Mouse (Mus musculus): Measurements from ENCODE around the gene Fam89b. TPM values are rescaled to one million over a fixed set of nuclear protein-coding genes. Genes with fewer than 3 reads are reported as not detected.

The Fam89b gene
- polyA plus RNA-seq (2012) = 71.1 and 79.7 TPM in 2 replicates

GRCm38 (mm10) chr19:5729444-5729815 lies at the start of gene Fam89b:
Gene Fam89b (minus strand): TSS chr19:5729653.
- TF ChIP-seq GATA1 (IDR thresholded peaks at IDR 0.05; ENCODE audit: low read length) = no peak

GRCm38 (mm10) chr19:5778312-5778711 lies 48.9 kb upstream of the Fam89b start:
- no peak for TF ChIP-seq GATA1 (IDR thresholded peaks at IDR 0.05; ENCODE audit: low read length)

- no peak for TF ChIP-seq GATA1 (IDR thresholded peaks at IDR 0.05; ENCODE audit: low read length)
These were observed 48.1 kb upstream of the Fam89b start for GRCm38 (mm10) chr19:5777387-5778032.

GRCm38 (mm10) chr19:5770925-5771860 lies 41.7 kb upstream of the Fam89b start, which contains the start of gene Scyl1:
Gene Scyl1 (minus strand): TSS chr19:5771419.
- TF ChIP-seq GATA1 (IDR thresholded peaks at IDR 0.05; ENCODE audit: low read length) = no peak

GRCm38 (mm10) chr19:5770311-5770710 lies 40.9 kb upstream of the Fam89b start:
- no peak for TF ChIP-seq GATA1 (IDR thresholded peaks at IDR 0.05; ENCODE audit: low read length)

- TF ChIP-seq GATA1 (IDR thresholded peaks at IDR 0.05; ENCODE audit: low read length) = no peak
These were observed 37.8 kb upstream of the Fam89b start for GRCm38 (mm10) chr19:5767271-5767670.

GRCm38 (mm10) chr19:5763163-5763562 lies 33.7 kb upstream of the Fam89b start:
- TF ChIP-seq GATA1 (IDR thresholded peaks at IDR 0.05; ENCODE audit: low read length) = no peak

- TF ChIP-seq GATA1 (IDR thresholded peaks at IDR 0.05; ENCODE audit: low read length) = no peak
These were observed 29.5 kb upstream of the Fam89b start for GRCm38 (mm10) chr19:5758878-5759403.

GRCm38 (mm10) chr19:5756991-5757636 lies 27.7 kb upstream of the Fam89b start:
- TF ChIP-seq GATA1 (IDR thresholded peaks at IDR 0.05; ENCODE audit: low read length) = no peak

- no peak for TF ChIP-seq GATA1 (IDR thresholded peaks at IDR 0.05; ENCODE audit: low read length)
These were observed 27.0 kb upstream of the Fam89b start for GRCm38 (mm10) chr19:5756321-5756985.

GRCm38 (mm10) chr19:5751742-5752141 lies 22.3 kb upstream of the Fam89b start:
- TF ChIP-seq GATA1 (IDR thresholded peaks at IDR 0.05; ENCODE audit: low read length) = no peak

GRCm38 (mm10) chr19:5750951-5751350 lies 21.5 kb upstream of the Fam89b start:
- no peak for TF ChIP-seq GATA1 (IDR thresholded peaks at IDR 0.05; ENCODE audit: low read length)

- no peak for TF ChIP-seq GATA1 (IDR thresholded peaks at IDR 0.05; ENCODE audit: low read length)
These were observed 20.0 kb upstream of the Fam89b start for GRCm38 (mm10) chr19:5749476-5749875.

GRCm38 (mm10) chr19:5746907-5747363 lies 17.5 kb upstream of the Fam89b start:
- no peak for TF ChIP-seq GATA1 (IDR thresholded peaks at IDR 0.05; ENCODE audit: low read length)
